Mouse (Mus musculus): ENCODE results near the gene Cbarp. TPM values are rescaled to one million over a fixed set of nuclear protein-coding genes. Genes with fewer than 3 reads are reported as not detected.
A peak's percentile ranks its signal among the peaks of the same experiment; 100 is the strongest.

The Cbarp gene
- polyA plus RNA-seq, 1 experiment from 2014 or later = 2.4 TPM

DNA sequence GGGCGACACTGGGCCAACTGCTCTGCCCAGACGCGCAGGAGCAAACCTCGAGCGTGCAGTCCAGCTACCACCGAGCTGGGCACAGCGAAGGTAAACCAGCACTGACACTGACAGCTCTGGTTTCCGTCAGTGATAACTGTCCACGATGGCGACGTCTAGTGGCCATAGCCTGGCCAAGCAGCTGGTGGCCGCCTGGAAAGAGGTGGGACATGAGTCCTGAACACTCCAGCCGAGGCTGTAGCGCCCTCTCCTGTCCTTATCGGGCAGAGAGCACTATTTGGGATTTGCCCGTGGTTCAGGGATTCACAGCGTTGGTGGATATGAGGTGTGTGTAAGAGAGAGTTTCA, 24.3 kb upstream of the Cbarp start:
- peak overlapping the region; percentile 18; the same call in 1 of the 2 replicates for H3K4me3 ChIP-seq (ENCODE audit: inconsistent target)
- peaks cover 2% of the 10 kb centered on the region; the same call in 1 of the 2 replicates for H3K36me3 ChIP-seq (ENCODE audit: inconsistent target)
- WGBS (ENCODE audit: missing documents) = 0% methylated on average over 17 of the region's 17 CpGs
- peaks cover 16% of the 10 kb centered on the region for H3K79me2 ChIP-seq (ENCODE audit: inconsistent target)
- H3K27ac ChIP-seq = peak overlapping the region; percentile 48

GRCm38 (mm10) chr10:80164161-80164997, 23.7 kb upstream of the Cbarp start:
- H3K4me3 ChIP-seq (ENCODE audit: inconsistent target) = peak overlapping the region; percentile 18; the same call in 1 of the 2 replicates
- WGBS (ENCODE audit: missing documents) = 23% methylated on average over 41 of the region's 44 CpGs
- H3K27ac ChIP-seq = peak overlapping the region; percentile 77
- H3K79me2 ChIP-seq (ENCODE audit: inconsistent target) = peaks cover 10% of the 10 kb centered on the region
- H3K36me3 ChIP-seq (ENCODE audit: inconsistent target) = no peaks in the 10 kb centered on the region

GRCm38 (mm10) chr10:80163721-80164120, 23.1 kb upstream of the Cbarp start:
- H3K36me3 ChIP-seq (ENCODE audit: inconsistent target) = no peaks in the 10 kb centered on the region
- H3K79me2 ChIP-seq (ENCODE audit: inconsistent target) = peaks cover 4% of the 10 kb centered on the region
- WGBS (ENCODE audit: missing documents) = 63% methylated on average over 7 of the region's 8 CpGs
- peak overlapping the region; percentile 77 for H3K27ac ChIP-seq
- H3K4me3 ChIP-seq (ENCODE audit: inconsistent target) = no peak overlapping the region

- H3K79me2 ChIP-seq (ENCODE audit: inconsistent target) = no peaks in the 10 kb centered on the region
- H3K27ac ChIP-seq = peak overlapping the region; percentile 77
- no peaks in the 10 kb centered on the region for H3K36me3 ChIP-seq (ENCODE audit: inconsistent target)
- WGBS (ENCODE audit: missing documents) = 66% methylated on average over 6 of the region's 6 CpGs
- H3K4me3 ChIP-seq (ENCODE audit: inconsistent target) = no peak overlapping the region
Measured at GRCm38 (mm10) chr10:80162716-80163299, 22.2 kb upstream of the Cbarp start.

DNA sequence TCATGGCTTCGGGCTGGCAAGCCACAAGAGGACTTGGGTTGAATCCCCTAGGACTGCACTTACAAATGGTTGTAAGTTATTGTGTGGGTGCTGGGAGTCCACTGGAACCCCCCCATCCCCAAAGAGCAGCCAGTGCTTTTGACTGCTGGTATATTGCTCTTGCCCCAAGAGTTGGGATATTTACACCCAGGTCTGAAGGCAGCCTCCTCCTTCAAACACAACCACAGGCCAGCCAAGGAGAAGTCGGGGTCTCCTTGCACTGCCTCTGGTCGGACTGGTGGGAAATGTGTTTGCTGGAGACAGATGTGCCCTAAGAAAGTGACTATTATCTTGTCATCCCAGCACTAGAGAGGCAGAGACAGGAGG, 21.6 kb upstream of the Cbarp start:
- Histone ChIP-seq H3K27ac (peak overlapping the region; percentile 77), H3K79me2 (ENCODE audit: inconsistent target) (peaks cover 3% of the 10 kb centered on the region; the same call in 1 of the 2 replicates), H3K36me3 (ENCODE audit: inconsistent target) (peaks cover 3% of the 10 kb centered on the region; the same call in 1 of the 2 replicates), H3K4me3 (ENCODE audit: inconsistent target) (no peak overlapping the region)
- WGBS (ENCODE audit: missing documents) = 75% methylated on average over 3 of the region's 3 CpGs

GRCm38 (mm10) chr10:80161522-80162242, 21.0 kb upstream of the Cbarp start:
- Histone ChIP-seq H3K4me3 (ENCODE audit: inconsistent target) (peak overlapping the region; percentile 27; the same call in 1 of the 2 replicates), H3K79me2 (ENCODE audit: inconsistent target) (peaks cover 9% of the 10 kb centered on the region; the same call in 1 of the 2 replicates), H3K36me3 (ENCODE audit: inconsistent target) (peaks cover 7% of the 10 kb centered on the region; the same call in 1 of the 2 replicates), H3K27ac (peak overlapping the region; percentile 77)
- 35% methylated on average over 4 of the region's 7 CpGs for WGBS (ENCODE audit: missing documents)

DNA sequence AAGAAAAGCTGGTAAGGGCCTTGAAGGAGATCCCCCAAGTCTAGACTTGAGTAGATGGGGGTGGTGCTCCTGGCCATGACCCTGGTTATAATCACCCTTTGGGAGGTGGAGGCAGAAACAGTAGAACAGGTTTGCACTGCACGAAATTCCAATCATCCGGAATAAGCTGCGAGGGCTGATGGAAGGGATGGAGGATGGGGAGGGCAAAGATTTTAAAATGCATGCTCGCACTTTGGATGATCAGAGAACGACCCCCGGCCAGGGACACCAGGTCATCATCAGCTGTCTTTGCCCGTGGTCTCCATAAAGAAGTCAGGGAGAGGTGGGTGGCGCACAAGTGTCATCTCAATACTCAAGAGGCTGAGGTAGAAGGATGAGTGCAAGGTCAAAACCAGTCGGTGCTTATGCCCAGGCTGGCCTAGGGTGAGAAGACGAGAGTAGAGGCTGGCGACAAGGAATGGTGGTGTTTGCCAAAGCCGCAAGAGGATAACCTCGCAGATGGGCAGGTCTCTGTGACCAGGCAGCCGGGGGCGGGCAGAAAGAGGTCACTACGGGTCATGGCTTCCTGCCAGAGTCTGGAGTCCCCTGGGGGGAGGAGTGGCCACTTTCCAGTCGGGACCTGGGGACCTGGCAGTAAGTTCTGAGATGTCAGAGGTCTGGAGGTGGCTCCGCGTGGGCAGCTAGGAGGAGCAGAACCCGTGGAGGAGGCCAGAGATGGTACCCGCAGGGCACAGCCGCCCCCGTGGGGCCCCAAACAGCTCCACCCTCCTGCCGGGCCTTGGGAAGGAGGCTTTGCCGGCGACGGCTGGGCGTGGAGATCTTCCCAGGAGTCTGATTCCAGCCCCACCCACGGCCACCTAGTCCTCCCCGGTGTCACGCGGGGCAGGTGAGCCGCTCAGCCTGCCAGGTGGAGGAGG, 20.1 kb upstream of the Cbarp start:
- WGBS (ENCODE audit: missing documents) = 7% methylated on average over 33 of the region's 33 CpGs
- Histone ChIP-seq H3K36me3 (ENCODE audit: inconsistent target) (peaks cover 11% of the 10 kb centered on the region; the same call in 1 of the 2 replicates), H3K27ac (peak overlapping the region; percentile 77), H3K4me3 (ENCODE audit: inconsistent target) (peak overlapping the region; percentile 27), H3K79me2 (ENCODE audit: inconsistent target) (peaks cover 17% of the 10 kb centered on the region)

DNA sequence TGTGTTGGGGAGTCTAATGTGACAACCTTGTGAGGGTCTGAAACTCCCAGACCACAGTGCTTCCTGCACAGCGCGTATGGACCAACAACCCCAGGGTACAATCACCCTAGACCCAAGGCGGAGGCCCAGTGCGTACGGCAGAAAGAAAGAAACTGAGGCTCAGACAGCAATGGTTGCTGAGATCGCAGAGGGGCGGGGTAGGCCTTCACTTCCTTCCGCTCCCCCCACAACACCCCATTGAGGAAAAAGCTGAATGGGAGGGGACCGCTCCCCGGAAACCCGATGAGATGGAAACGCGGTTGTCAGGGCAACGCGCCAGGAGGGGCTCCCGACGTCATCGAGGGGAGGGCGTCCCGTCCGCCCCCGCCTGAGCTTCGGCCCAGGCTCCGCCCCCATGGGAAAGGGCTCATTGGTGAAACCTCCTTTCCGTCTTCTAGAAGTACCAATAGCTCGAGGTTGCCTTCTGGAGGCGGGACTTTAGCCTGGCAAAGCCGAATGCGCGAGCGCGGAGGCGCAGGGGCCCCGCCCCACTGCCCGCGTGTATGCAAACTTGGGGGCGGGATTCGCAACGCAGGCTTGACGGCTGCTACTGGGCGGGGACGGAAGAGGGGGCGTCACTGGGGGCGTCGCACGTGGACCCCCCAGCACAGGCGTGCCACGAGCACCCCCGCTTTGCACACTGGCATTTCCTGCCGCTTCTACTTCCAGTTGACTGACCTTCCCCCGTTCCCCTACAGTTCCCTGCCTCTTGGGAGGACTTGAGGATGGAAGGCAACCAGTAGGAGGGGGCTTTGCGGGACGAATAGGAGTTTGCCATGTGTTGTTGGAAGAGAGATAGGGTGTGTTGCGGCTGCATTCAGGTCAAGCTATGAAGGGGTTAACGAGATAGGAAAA, 19.2 kb upstream of the Cbarp start:
- Histone ChIP-seq H3K79me2 (ENCODE audit: inconsistent target) (peaks cover 26% of the 10 kb centered on the region), H3K36me3 (ENCODE audit: inconsistent target) (peaks cover 20% of the 10 kb centered on the region; the same call in 1 of the 2 replicates), H3K4me3 (ENCODE audit: inconsistent target) (peak overlapping the region; percentile 27), H3K27ac (peak overlapping the region; percentile 88)
- WGBS (ENCODE audit: missing documents) = under 1% methylated on average over 50 of the region's 55 CpGs

DNA sequence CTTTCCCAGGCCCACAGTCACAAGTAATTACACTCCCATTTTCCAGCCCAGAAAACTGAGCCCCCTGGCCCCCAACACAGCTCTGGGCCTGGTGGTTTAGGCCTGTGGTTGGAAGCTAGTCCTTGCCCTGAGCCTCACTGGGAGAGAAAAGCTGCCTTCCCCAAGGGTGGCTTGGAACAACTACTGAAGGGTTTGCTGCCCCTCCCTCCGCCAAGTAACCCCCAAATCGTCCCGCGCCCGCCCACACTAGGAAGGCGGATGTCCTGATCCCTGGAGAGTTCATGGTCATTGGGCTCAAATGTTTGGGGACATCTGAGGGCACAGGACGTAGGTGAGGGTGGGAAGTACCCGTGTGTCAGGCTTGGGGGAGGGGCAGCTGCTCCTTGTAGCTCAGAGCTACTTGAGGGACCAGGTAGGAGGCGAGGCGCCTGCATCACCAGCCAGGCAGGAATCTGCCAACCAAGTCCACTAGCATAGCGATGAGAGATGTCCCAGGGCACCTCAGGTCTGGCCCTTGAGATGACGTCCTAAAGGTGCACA, 18.5 kb upstream of the Cbarp start:
- Histone ChIP-seq H3K4me3 (ENCODE audit: inconsistent target) (peak overlapping the region; percentile 26), H3K36me3 (ENCODE audit: inconsistent target) (peaks cover 27% of the 10 kb centered on the region), H3K79me2 (ENCODE audit: inconsistent target) (peaks cover 33% of the 10 kb centered on the region), H3K27ac (peak overlapping the region; percentile 88)
- WGBS (ENCODE audit: missing documents) = 12% methylated on average over 12 of the region's 12 CpGs

GRCm38 (mm10) chr10:80158307-80158986, 17.8 kb upstream of the Cbarp start:
- H3K27ac ChIP-seq = peak overlapping the region; percentile 88
- H3K79me2 ChIP-seq (ENCODE audit: inconsistent target) = peaks cover 39% of the 10 kb centered on the region
- H3K36me3 ChIP-seq (ENCODE audit: inconsistent target) = peaks cover 31% of the 10 kb centered on the region
- 3% methylated on average over 16 of the region's 18 CpGs for whole genome bisulfite sequencing (ENCODE audit: missing documents)
- H3K4me3 ChIP-seq (ENCODE audit: inconsistent target) = no peak overlapping the region; the same call in 1 of the 2 replicates

GRCm38 (mm10) chr10:80157141-80157929, 16.7 kb upstream of the Cbarp start:
- Histone ChIP-seq H3K4me3 (ENCODE audit: inconsistent target) (no peak overlapping the region), H3K27ac (peak overlapping the region; percentile 88), H3K79me2 (ENCODE audit: inconsistent target) (peaks cover 51% of the 10 kb centered on the region), H3K36me3 (ENCODE audit: inconsistent target) (peaks cover 37% of the 10 kb centered on the region)
- 87% methylated on average over 13 of the region's 15 CpGs for WGBS (ENCODE audit: missing documents)

DNA sequence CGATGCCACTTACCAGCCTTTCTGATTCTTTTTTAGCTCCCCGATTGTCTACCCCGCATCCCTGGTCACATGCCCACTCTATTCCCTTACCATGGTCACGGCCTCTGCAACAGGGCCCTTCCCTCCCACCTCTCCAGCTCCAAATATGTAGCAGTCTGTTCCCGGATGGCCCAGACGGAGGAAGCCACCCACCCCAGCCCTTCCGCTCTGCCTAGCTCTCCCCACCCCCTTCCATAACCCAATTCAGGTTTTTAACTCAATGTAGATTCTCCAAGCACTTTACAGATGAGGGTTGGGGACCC, 16.1 kb upstream of the Cbarp start:
- Histone ChIP-seq H3K27ac (no peak overlapping the region), H3K4me3 (ENCODE audit: inconsistent target) (no peak overlapping the region), H3K79me2 (ENCODE audit: inconsistent target) (peaks cover 57% of the 10 kb centered on the region), H3K36me3 (ENCODE audit: inconsistent target) (peaks cover 37% of the 10 kb centered on the region)
- WGBS (ENCODE audit: missing documents) = 93% methylated on average over 7 of the region's 7 CpGs
